Mouse (Mus musculus): ENCODE measurements at regions not wholly inside any gene's neighbourhood (a gene's known extent, or its start where the extent isn't known, plus 50 kb on each side); places are given as distances from the start of the nearest gene placed in this dataset.
A peak's percentile ranks its signal among the peaks of the same experiment; 100 is the strongest.

DNA sequence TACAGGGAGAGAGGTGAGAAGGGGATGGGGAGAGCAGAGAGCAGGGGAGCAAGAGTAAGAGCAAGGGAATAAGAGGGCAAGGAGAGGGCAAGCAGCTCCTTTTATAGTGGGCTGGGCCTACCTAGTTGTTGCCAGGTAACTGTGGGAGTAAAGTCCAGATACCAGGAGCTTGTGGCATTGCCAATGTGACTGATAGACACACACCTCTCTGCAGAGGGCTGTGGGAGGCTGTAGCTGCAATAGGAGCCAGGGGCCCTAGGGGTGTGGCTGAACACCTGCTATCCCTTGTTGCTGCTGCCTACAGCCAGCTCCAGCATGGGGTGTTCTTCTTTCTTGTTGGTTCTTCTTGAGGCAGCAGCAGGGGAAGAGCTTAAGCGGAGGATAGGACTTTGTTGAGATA, 266.8 kb upstream of the Defb41 start:
- 92% methylated on average over 1 of the region's 1 CpGs for WGBS
- Histone ChIP-seq H3K9ac (replicated peaks) (no peak overlapping the region), H3K9me3 (no peaks in the 10 kb centered on the region), H3K4me2 (replicated peaks) (no peak overlapping the region), H3K4me3 (replicated peaks) (no peak overlapping the region), H3K27ac (no peak overlapping the region), H3K36me3 (no peaks in the 10 kb centered on the region), H3K4me1 (replicated peaks) (no peaks in the 10 kb centered on the region), H3K27me3 (no peaks in the 10 kb centered on the region)
- ATAC-seq: no peak

DNA sequence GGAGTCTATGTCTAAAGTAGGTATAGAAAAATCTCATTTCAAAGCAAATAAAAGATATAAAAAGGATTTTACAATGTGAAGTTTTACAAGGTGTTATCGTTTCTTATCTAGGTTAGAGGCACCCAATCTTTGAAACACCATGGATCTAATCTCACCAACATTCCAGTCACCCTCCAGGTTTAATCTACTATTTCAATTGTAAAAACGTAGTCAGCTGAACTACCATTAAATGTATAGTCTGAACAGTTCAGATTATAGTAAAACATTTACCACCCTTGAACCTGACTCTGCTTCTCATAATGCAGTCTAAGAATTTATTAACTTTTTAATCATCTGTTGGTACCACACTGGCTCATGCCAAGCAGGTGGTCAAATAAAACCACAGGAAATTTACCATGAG, 259.5 kb upstream of the Defb41 start:
- H3K27me3 ChIP-seq: no peaks in the 10 kb centered on the region
- ATAC-seq: no peak
- 88% methylated on average over 2 of the region's 2 CpGs for WGBS
- no peak overlapping the region for H3K9ac ChIP-seq (replicated peaks)
- no peaks in the 10 kb centered on the region for H3K36me3 ChIP-seq
- no peak overlapping the region for H3K4me3 ChIP-seq (replicated peaks)
- H3K27ac ChIP-seq: no peak overlapping the region
- no peaks in the 10 kb centered on the region for H3K4me1 ChIP-seq (replicated peaks)
- H3K4me2 ChIP-seq (replicated peaks): no peak overlapping the region
- H3K9me3 ChIP-seq: no peaks in the 10 kb centered on the region

- Histone ChIP-seq H3K4me3 (replicated peaks) (no peak overlapping the region), H3K27ac (no peak overlapping the region), H3K36me3 (no peaks in the 10 kb centered on the region), H3K9me3 (no peaks in the 10 kb centered on the region), H3K27me3 (no peaks in the 10 kb centered on the region), H3K4me2 (replicated peaks) (no peak overlapping the region), H3K9ac (replicated peaks) (no peak overlapping the region), H3K4me1 (replicated peaks) (no peaks in the 10 kb centered on the region)
- ATAC-seq: no peak
- 73% methylated on average over 2 of the region's 2 CpGs for WGBS
These were observed 258.0 kb upstream of the Defb41 start for GRCm38 (mm10) chr1:18522902-18523301.

DNA sequence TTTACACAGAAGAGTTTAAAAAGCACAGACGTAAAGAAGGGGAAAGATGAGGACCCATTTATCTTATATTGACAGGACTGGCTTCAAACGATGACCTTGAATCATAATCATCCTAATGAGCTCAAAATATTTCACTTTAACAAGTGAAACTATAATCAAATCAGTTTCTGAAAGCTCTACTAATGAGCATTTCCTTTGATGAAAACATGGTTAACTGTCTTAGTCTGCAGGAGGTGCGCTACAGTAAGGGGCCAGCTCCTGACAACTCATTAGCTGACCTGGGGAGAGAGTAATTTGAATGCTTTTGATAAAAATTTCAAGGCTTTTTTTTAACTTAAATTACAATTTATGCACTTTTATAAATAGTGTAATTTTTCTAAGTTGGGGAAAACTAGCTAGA, 247.8 kb upstream of the Defb41 start:
- Histone ChIP-seq H3K9me3 (no peaks in the 10 kb centered on the region), H3K4me2 (replicated peaks) (no peak overlapping the region), H3K27me3 (no peaks in the 10 kb centered on the region), H3K4me3 (replicated peaks) (no peak overlapping the region), H3K4me1 (replicated peaks) (no peaks in the 10 kb centered on the region), H3K27ac (no peak overlapping the region), H3K9ac (replicated peaks) (no peak overlapping the region), H3K36me3 (no peaks in the 10 kb centered on the region)
- WGBS: 83% methylated on average over 3 of the region's 3 CpGs
- no peak for ATAC-seq

- no peak for ATAC-seq
- H3K4me1 ChIP-seq (replicated peaks): no peaks in the 10 kb centered on the region
- no peaks in the 10 kb centered on the region for H3K36me3 ChIP-seq
- WGBS: 88% methylated on average over 3 of the region's 3 CpGs
- H3K9me3 ChIP-seq: no peaks in the 10 kb centered on the region
- no peak overlapping the region for H3K4me3 ChIP-seq (replicated peaks)
- no peak overlapping the region for H3K4me2 ChIP-seq (replicated peaks)
- H3K9ac ChIP-seq (replicated peaks): no peak overlapping the region
- no peak overlapping the region for H3K27ac ChIP-seq
- H3K27me3 ChIP-seq: no peaks in the 10 kb centered on the region
These were observed 233.6 kb upstream of the Defb41 start for GRCm38 (mm10) chr1:18498556-18498955.

- H3K4me3 ChIP-seq (replicated peaks): no peak overlapping the region
- peaks cover 12% of the 10 kb centered on the region for H3K4me1 ChIP-seq (replicated peaks)
- no peaks in the 10 kb centered on the region for H3K27me3 ChIP-seq
- no peak for ATAC-seq
- 67% methylated on average over 2 of the region's 2 CpGs for WGBS
- no peak overlapping the region for H3K9ac ChIP-seq (replicated peaks)
- H3K4me2 ChIP-seq (replicated peaks): no peak overlapping the region
- H3K36me3 ChIP-seq: no peaks in the 10 kb centered on the region
- H3K9me3 ChIP-seq: no peaks in the 10 kb centered on the region
- no peak overlapping the region for H3K27ac ChIP-seq
These were observed 203.6 kb upstream of the Defb41 start for GRCm38 (mm10) chr1:18468496-18468895.

- Histone ChIP-seq H3K9ac (replicated peaks) (no peak overlapping the region), H3K27ac (no peak overlapping the region), H3K9me3 (no peaks in the 10 kb centered on the region), H3K4me1 (replicated peaks) (peaks cover 22% of the 10 kb centered on the region), H3K27me3 (no peaks in the 10 kb centered on the region), H3K4me2 (replicated peaks) (no peak overlapping the region), H3K4me3 (replicated peaks) (no peak overlapping the region), H3K36me3 (no peaks in the 10 kb centered on the region)
- ATAC-seq: 0 out of 2 replicates have a peak, but pooled peaks have one; percentile 43
- 86% methylated on average over 3 of the region's 3 CpGs for WGBS
These were observed 200.4 kb upstream of the Defb41 start for GRCm38 (mm10) chr1:18465303-18465829.

- Histone ChIP-seq H3K4me2 (replicated peaks) (no peak overlapping the region), H3K27ac (peak overlapping the region; percentile 27), H3K9ac (replicated peaks) (no peak overlapping the region), H3K27me3 (no peaks in the 10 kb centered on the region), H3K9me3 (no peaks in the 10 kb centered on the region), H3K4me1 (replicated peaks) (peaks cover 22% of the 10 kb centered on the region), H3K4me3 (replicated peaks) (no peak overlapping the region), H3K36me3 (no peaks in the 10 kb centered on the region)
- 7% methylated on average over 1 of the region's 1 CpGs for WGBS
- ATAC-seq: peak; percentile 87
These were observed 198.3 kb upstream of the Defb41 start for GRCm38 (mm10) chr1:18463218-18463617.

- Histone ChIP-seq H3K36me3 (no peaks in the 10 kb centered on the region), H3K4me2 (replicated peaks) (peak overlapping the region; percentile 25; the same call in 1 of the 2 replicates), H3K9me3 (no peaks in the 10 kb centered on the region), H3K27me3 (no peaks in the 10 kb centered on the region), H3K4me3 (replicated peaks) (no peak overlapping the region), H3K27ac (peak overlapping the region; percentile 85), H3K9ac (replicated peaks) (no peak overlapping the region), H3K4me1 (replicated peaks) (peaks cover 12% of the 10 kb centered on the region)
- WGBS: 10% methylated on average over 3 of the region's 3 CpGs
- peak; percentile 94 for ATAC-seq
These were observed 151.4 kb upstream of the Defb41 start for GRCm38 (mm10) chr1:18416297-18416732.

DNA sequence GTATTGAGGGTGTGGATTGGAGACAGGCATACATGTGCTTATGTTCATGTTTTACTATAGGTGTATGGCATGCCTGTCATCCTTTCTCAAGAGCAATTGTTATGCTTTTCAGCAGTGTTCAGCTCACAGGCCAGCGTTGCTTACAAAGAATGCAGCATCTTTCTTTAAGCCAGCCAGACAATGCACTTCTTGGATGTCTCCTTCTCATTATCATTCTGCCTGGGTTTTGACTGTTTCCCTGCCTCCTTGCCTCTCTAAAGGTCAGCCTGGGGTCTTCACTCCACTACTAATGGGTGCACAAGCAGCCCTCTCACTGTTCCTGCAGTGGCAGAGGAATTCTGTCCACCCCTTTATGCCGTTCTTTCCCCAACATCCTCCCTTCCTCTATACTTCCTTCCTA, 150.9 kb upstream of the Defb41 start:
- H3K9ac ChIP-seq (replicated peaks): no peak overlapping the region
- no peak overlapping the region for H3K4me3 ChIP-seq (replicated peaks)
- H3K9me3 ChIP-seq: no peaks in the 10 kb centered on the region
- peaks cover 12% of the 10 kb centered on the region for H3K4me1 ChIP-seq (replicated peaks)
- H3K27ac ChIP-seq: peak overlapping the region; percentile 85
- peak; percentile 83 for ATAC-seq
- 5% methylated on average over 2 of the region's 2 CpGs for WGBS
- no peaks in the 10 kb centered on the region for H3K36me3 ChIP-seq
- no peaks in the 10 kb centered on the region for H3K27me3 ChIP-seq
- peak overlapping the region; percentile 25 for H3K4me2 ChIP-seq (replicated peaks)

DNA sequence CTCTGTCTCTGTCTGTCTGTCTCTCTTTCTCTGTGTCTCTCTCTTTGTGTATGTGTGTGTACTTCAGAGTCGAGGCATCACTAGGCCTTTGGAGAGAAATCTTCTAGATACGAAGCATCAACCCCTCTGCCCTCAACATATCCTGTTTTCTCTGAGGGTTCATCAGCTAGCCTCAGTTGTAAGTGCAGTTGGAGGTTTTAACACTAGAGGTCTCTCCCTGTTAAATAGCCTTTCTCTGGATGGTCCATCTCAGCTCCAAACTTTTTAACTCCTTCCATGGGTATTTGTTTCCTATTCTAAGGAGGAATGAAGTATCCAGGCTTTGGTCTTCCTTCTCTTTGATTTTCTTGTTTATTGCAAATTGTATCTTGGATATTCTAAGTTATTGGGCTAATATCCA, 147.8 kb upstream of the Defb41 start:
- no peak overlapping the region for H3K4me3 ChIP-seq (replicated peaks)
- ATAC-seq: no peak
- peaks cover 12% of the 10 kb centered on the region for H3K4me1 ChIP-seq (replicated peaks)
- no peaks in the 10 kb centered on the region for H3K9me3 ChIP-seq
- no peaks in the 10 kb centered on the region for H3K27me3 ChIP-seq
- 64% methylated on average over 2 of the region's 2 CpGs for WGBS
- H3K9ac ChIP-seq (replicated peaks): no peak overlapping the region
- H3K4me2 ChIP-seq (replicated peaks): no peak overlapping the region
- H3K36me3 ChIP-seq: no peaks in the 10 kb centered on the region
- H3K27ac ChIP-seq: no peak overlapping the region

GRCm38 (mm10) chr1:18389591-18389990, 124.7 kb upstream of the Defb41 start:
- H3K4me2 ChIP-seq (replicated peaks): no peak overlapping the region
- H3K27me3 ChIP-seq: no peaks in the 10 kb centered on the region
- H3K9me3 ChIP-seq: no peaks in the 10 kb centered on the region
- H3K36me3 ChIP-seq: no peaks in the 10 kb centered on the region
- no peaks in the 10 kb centered on the region for H3K4me1 ChIP-seq (replicated peaks)
- ATAC-seq: no peak
- no peak overlapping the region for H3K4me3 ChIP-seq (replicated peaks)
- H3K9ac ChIP-seq (replicated peaks): no peak overlapping the region
- H3K27ac ChIP-seq: no peak overlapping the region

DNA sequence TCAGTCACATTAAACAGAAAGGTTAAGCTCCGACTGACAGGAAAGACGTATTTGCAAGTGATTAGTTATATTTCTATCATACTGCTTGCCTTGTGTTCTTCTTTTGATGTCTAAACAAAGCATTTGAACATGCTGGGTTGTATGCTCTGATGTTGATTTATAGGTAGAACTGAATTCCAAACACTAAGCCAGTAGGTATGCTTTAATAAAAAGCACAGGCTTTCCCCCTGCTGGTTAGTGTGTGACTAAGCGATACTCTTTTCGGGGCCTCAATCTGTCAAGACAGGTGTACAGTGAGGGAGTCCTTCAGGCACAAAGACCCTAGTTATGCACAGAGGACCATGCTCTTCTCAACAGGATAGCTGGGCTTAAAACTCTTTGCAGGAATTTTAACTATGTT, 119.1 kb upstream of the Defb41 start:
- no peaks in the 10 kb centered on the region for H3K36me3 ChIP-seq
- H3K9ac ChIP-seq (replicated peaks): no peak overlapping the region
- no peak overlapping the region for H3K4me3 ChIP-seq (replicated peaks)
- no peak overlapping the region for H3K27ac ChIP-seq
- no peaks in the 10 kb centered on the region for H3K4me1 ChIP-seq (replicated peaks)
- H3K27me3 ChIP-seq: no peaks in the 10 kb centered on the region
- ATAC-seq: no peak
- H3K9me3 ChIP-seq: no peaks in the 10 kb centered on the region
- H3K4me2 ChIP-seq (replicated peaks): no peak overlapping the region
- 67% methylated on average over 4 of the region's 4 CpGs for WGBS

All from midbrain, embryonic 13.5 days (tissue).